Mouse (Mus musculus) testis, adult 2 months (tissue): ENCODE results near the gene Car3. TPM values are rescaled to one million over a fixed set of nuclear protein-coding genes. Genes with fewer than 3 reads are reported as not detected.

Source experiments
- H3K27ac ChIP-seq: fragments of 200-500 bp; 2 replicates; pipeline ENCODE4 v1.5.1; 2012; ENCODE audit warnings: low read depth, low read length; ENCODE audit not compliant: control insufficient read depth, insufficient read depth
- H3K27me3 ChIP-seq: fragments of 200-500 bp; 2 replicates; pipeline ENCODE4 v1.6.1; 2012; ENCODE audit warnings: mild to moderate bottlenecking, low read length, moderate library complexity; ENCODE audit not compliant: control insufficient read depth, insufficient read depth
- H3K36me3 ChIP-seq: fragments of 200-500 bp; 2 replicates; pipeline ENCODE4 v1.6.1; 2012; ENCODE audit warnings: mild to moderate bottlenecking, low read length; ENCODE audit not compliant: control insufficient read depth, insufficient read depth
- H3K4me1 ChIP-seq: fragments of 200-500 bp; 2 replicates; pipeline ENCODE4 v1.6.1; 2012; ENCODE audit warnings: low read length; ENCODE audit not compliant: control insufficient read depth, insufficient read depth
- H3K4me3 ChIP-seq: fragments of 200-500 bp; 2 replicates; pipeline ENCODE4 v1.5.1; 2012; ENCODE audit warnings: low read depth, mild to moderate bottlenecking, low read length, moderate library complexity, mixed read lengths; ENCODE audit not compliant: control insufficient read depth
- CTCF ChIP-seq: fragments of 200-500 bp; IDR thresholded peaks from 2 replicates; pipeline ENCODE4 v1.5.1; 2012; ENCODE audit warnings: low read depth, mild to moderate bottlenecking, inconsistent platforms, low read length, moderate library complexity; ENCODE audit not compliant: control insufficient read depth, insufficient read depth, insufficient replicate concordance
- POLR2A ChIP-seq: fragments of 200-500 bp; IDR thresholded peaks from 2 replicates; pipeline ENCODE4 v1.6.1; 2012; ENCODE audit warnings: low read depth, mild to moderate bottlenecking, inconsistent platforms, low read length, moderate library complexity; ENCODE audit not compliant: control insufficient read depth
- polyA plus RNA-seq: library from polyadenylated mRNA; depleted of rRNA; stranded (reverse); fragments of >200 nt; gene quantifications from 2 replicates; pipeline ENCODE4 v1.2.3, GENCODE M21; 2012

Gene Car3
- polyA plus RNA-seq, 1 experiment = 8.3 TPM

- Histone ChIP-seq H3K27ac (no peak overlapping the region), H3K27me3 (peaks cover 2% of the 10 kb centered on the region), H3K36me3 (no peaks in the 10 kb centered on the region), H3K4me3 (no peak overlapping the region), H3K4me1 (peaks cover 10% of the 10 kb centered on the region)
- TF ChIP-seq POLR2A (no peak), CTCF (no peak)
These were observed 26.6 kb downstream of the Car3 start for GRCm38 (mm10) chr3:14889716-14890409.

- H3K4me3 ChIP-seq = no peak overlapping the region
- H3K27ac ChIP-seq = no peak overlapping the region
- no peaks in the 10 kb centered on the region for H3K27me3 ChIP-seq
- TF ChIP-seq POLR2A (no peak), CTCF (no peak)
- H3K4me1 ChIP-seq = no peaks in the 10 kb centered on the region
- H3K36me3 ChIP-seq = no peaks in the 10 kb centered on the region
These were observed 29.7 kb downstream of the Car3 start for GRCm38 (mm10) chr3:14892991-14893390.

- Histone ChIP-seq H3K4me1 (no peaks in the 10 kb centered on the region), H3K27ac (no peak overlapping the region), H3K4me3 (no peak overlapping the region), H3K36me3 (no peaks in the 10 kb centered on the region), H3K27me3 (no peaks in the 10 kb centered on the region)
- TF ChIP-seq CTCF (no peak), POLR2A (no peak)
These were observed 30.4 kb downstream of the Car3 start for GRCm38 (mm10) chr3:14893700-14894099.

- no peaks in the 10 kb centered on the region for H3K27me3 ChIP-seq
- no peaks in the 10 kb centered on the region for H3K4me1 ChIP-seq
- no peak for TF ChIP-seq POLR2A
- TF ChIP-seq CTCF = no peak
- H3K27ac ChIP-seq = no peak overlapping the region
- H3K4me3 ChIP-seq = no peak overlapping the region
- H3K36me3 ChIP-seq = no peaks in the 10 kb centered on the region
These were observed 32.0 kb downstream of the Car3 start for GRCm38 (mm10) chr3:14895333-14895732.

GRCm38 (mm10) chr3:14897770-14898169, 34.5 kb downstream of the Car3 start:
- Histone ChIP-seq H3K4me3 (no peak overlapping the region), H3K36me3 (no peaks in the 10 kb centered on the region), H3K27ac (no peak overlapping the region), H3K4me1 (no peaks in the 10 kb centered on the region), H3K27me3 (no peaks in the 10 kb centered on the region)
- no peak for TF ChIP-seq POLR2A
- no peak for TF ChIP-seq CTCF

GRCm38 (mm10) chr3:14903380-14903779, 40.1 kb downstream of the Car3 start:
- Histone ChIP-seq H3K4me3 (no peak overlapping the region), H3K36me3 (no peaks in the 10 kb centered on the region), H3K4me1 (no peaks in the 10 kb centered on the region), H3K27ac (no peak overlapping the region), H3K27me3 (no peaks in the 10 kb centered on the region)
- TF ChIP-seq POLR2A = no peak
- no peak for TF ChIP-seq CTCF

- TF ChIP-seq POLR2A = no peak
- TF ChIP-seq CTCF = no peak
- no peaks in the 10 kb centered on the region for H3K4me1 ChIP-seq
- H3K27ac ChIP-seq = no peak overlapping the region
- H3K27me3 ChIP-seq = no peaks in the 10 kb centered on the region
- no peak overlapping the region for H3K4me3 ChIP-seq
- H3K36me3 ChIP-seq = no peaks in the 10 kb centered on the region
These were observed 40.9 kb downstream of the Car3 start for GRCm38 (mm10) chr3:14904165-14904564.

- H3K36me3 ChIP-seq = no peaks in the 10 kb centered on the region
These were observed 44.0 kb downstream of the Car3 start for GRCm38 (mm10) chr3:14907271-14907670.

More at GRCm38 (mm10) chr3:14907271-14907670, 44.0 kb downstream of the Car3 start:
- Histone ChIP-seq H3K4me3 (no peak overlapping the region), H3K27me3 (no peaks in the 10 kb centered on the region), H3K4me1 (no peaks in the 10 kb centered on the region), H3K27ac (no peak overlapping the region)
- TF ChIP-seq CTCF (no peak), POLR2A (no peak)
